Mouse (Mus musculus): ENCODE measurements around the gene Gal3st2c. TPM values are rescaled to one million over a fixed set of nuclear protein-coding genes. Genes with fewer than 3 reads are reported as not detected.
"Not testable (repeated sequence)": the region's sequence is repeated elsewhere in the genome, so short reads cannot be mapped to it uniquely, and the experiment has no call there.

The Gal3st2c gene
- polyA plus RNA-seq (2011; ENCODE audit: insufficient read depth, insufficient read length, low read depth, missing spikeins) = 0.09 and 0.12 TPM in 2 replicates

GRCm38 (mm10) chr1:93990209-93990608 is at the start of gene Gal3st2c:
TSS of gene Gal3st2c (plus strand) at chr1:93990509.
- H3K27me3 ChIP-seq (ENCODE audit: control insufficient read depth, insufficient read depth, low read length, poor library complexity, severe bottlenecking); H3K27ac ChIP-seq (ENCODE audit: insufficient read depth, low read length); H3K4me3 ChIP-seq (ENCODE audit: low read depth, low read length); H3K36me3 ChIP-seq (ENCODE audit: control insufficient read depth, insufficient read depth, low read length, poor library complexity, severe bottlenecking); H3K4me1 ChIP-seq (ENCODE audit: control insufficient read depth, insufficient read depth, low read length); H3K9me3 ChIP-seq (replicated peaks; ENCODE audit: control insufficient read depth, insufficient read depth, low read length, poor library complexity, severe bottlenecking); H3K9ac ChIP-seq (ENCODE audit: low read depth, poor library complexity, severe bottlenecking): not testable (repeated sequence)

- H3K27ac ChIP-seq (ENCODE audit: insufficient read depth, low read length); H3K36me3 ChIP-seq (ENCODE audit: control insufficient read depth, insufficient read depth, low read length, poor library complexity, severe bottlenecking); H3K9ac ChIP-seq (ENCODE audit: low read depth, poor library complexity, severe bottlenecking); H3K4me3 ChIP-seq (ENCODE audit: low read depth, low read length); H3K27me3 ChIP-seq (ENCODE audit: control insufficient read depth, insufficient read depth, low read length, poor library complexity, severe bottlenecking); H3K9me3 ChIP-seq (replicated peaks; ENCODE audit: control insufficient read depth, insufficient read depth, low read length, poor library complexity, severe bottlenecking); H3K4me1 ChIP-seq (ENCODE audit: control insufficient read depth, insufficient read depth, low read length): not testable (repeated sequence)
Measured at GRCm38 (mm10) chr1:93949087-93949486, 41.2 kb upstream of the Gal3st2c start.

- H3K27ac ChIP-seq (ENCODE audit: insufficient read depth, low read length); H3K4me3 ChIP-seq (ENCODE audit: low read depth, low read length); H3K9ac ChIP-seq (ENCODE audit: low read depth, poor library complexity, severe bottlenecking); H3K9me3 ChIP-seq (replicated peaks; ENCODE audit: control insufficient read depth, insufficient read depth, low read length, poor library complexity, severe bottlenecking); H3K36me3 ChIP-seq (ENCODE audit: control insufficient read depth, insufficient read depth, low read length, poor library complexity, severe bottlenecking); H3K27me3 ChIP-seq (ENCODE audit: control insufficient read depth, insufficient read depth, low read length, poor library complexity, severe bottlenecking); H3K4me1 ChIP-seq (ENCODE audit: control insufficient read depth, insufficient read depth, low read length): not testable (repeated sequence)
Measured at GRCm38 (mm10) chr1:93966489-93966888, 23.8 kb upstream of the Gal3st2c start.

- not testable (repeated sequence) for H3K9me3 ChIP-seq (replicated peaks; ENCODE audit: control insufficient read depth, insufficient read depth, low read length, poor library complexity, severe bottlenecking); H3K4me3 ChIP-seq (ENCODE audit: low read depth, low read length); H3K27ac ChIP-seq (ENCODE audit: insufficient read depth, low read length); H3K27me3 ChIP-seq (ENCODE audit: control insufficient read depth, insufficient read depth, low read length, poor library complexity, severe bottlenecking); H3K36me3 ChIP-seq (ENCODE audit: control insufficient read depth, insufficient read depth, low read length, poor library complexity, severe bottlenecking); H3K9ac ChIP-seq (ENCODE audit: low read depth, poor library complexity, severe bottlenecking); H3K4me1 ChIP-seq (ENCODE audit: control insufficient read depth, insufficient read depth, low read length)
Measured at GRCm38 (mm10) chr1:93970380-93970779, 19.9 kb upstream of the Gal3st2c start.

- H3K27me3 ChIP-seq (ENCODE audit: control insufficient read depth, insufficient read depth, low read length, poor library complexity, severe bottlenecking); H3K36me3 ChIP-seq (ENCODE audit: control insufficient read depth, insufficient read depth, low read length, poor library complexity, severe bottlenecking); H3K9me3 ChIP-seq (replicated peaks; ENCODE audit: control insufficient read depth, insufficient read depth, low read length, poor library complexity, severe bottlenecking); H3K27ac ChIP-seq (ENCODE audit: insufficient read depth, low read length); H3K9ac ChIP-seq (ENCODE audit: low read depth, poor library complexity, severe bottlenecking); H3K4me1 ChIP-seq (ENCODE audit: control insufficient read depth, insufficient read depth, low read length); H3K4me3 ChIP-seq (ENCODE audit: low read depth, low read length): not testable (repeated sequence)
Measured at GRCm38 (mm10) chr1:93970797-93971196, 19.5 kb upstream of the Gal3st2c start.

- not testable (repeated sequence) for H3K9ac ChIP-seq (ENCODE audit: low read depth, poor library complexity, severe bottlenecking)
Measured at GRCm38 (mm10) chr1:93975764-93976163, 14.5 kb upstream of the Gal3st2c start.

GRCm38 (mm10) chr1:93978287-93978686 is 12.0 kb upstream of the Gal3st2c start:
- not testable (repeated sequence) for H3K9me3 ChIP-seq (replicated peaks; ENCODE audit: control insufficient read depth, insufficient read depth, low read length, poor library complexity, severe bottlenecking); H3K27me3 ChIP-seq (ENCODE audit: control insufficient read depth, insufficient read depth, low read length, poor library complexity, severe bottlenecking); H3K36me3 ChIP-seq (ENCODE audit: control insufficient read depth, insufficient read depth, low read length, poor library complexity, severe bottlenecking); H3K4me3 ChIP-seq (ENCODE audit: low read depth, low read length); H3K9ac ChIP-seq (ENCODE audit: low read depth, poor library complexity, severe bottlenecking); H3K27ac ChIP-seq (ENCODE audit: insufficient read depth, low read length); H3K4me1 ChIP-seq (ENCODE audit: control insufficient read depth, insufficient read depth, low read length)

More at GRCm38 (mm10) chr1:93975764-93976163, 14.5 kb upstream of the Gal3st2c start:
- H3K4me1 ChIP-seq (ENCODE audit: control insufficient read depth, insufficient read depth, low read length); H3K27ac ChIP-seq (ENCODE audit: insufficient read depth, low read length); H3K4me3 ChIP-seq (ENCODE audit: low read depth, low read length); H3K9me3 ChIP-seq (replicated peaks; ENCODE audit: control insufficient read depth, insufficient read depth, low read length, poor library complexity, severe bottlenecking); H3K27me3 ChIP-seq (ENCODE audit: control insufficient read depth, insufficient read depth, low read length, poor library complexity, severe bottlenecking); H3K36me3 ChIP-seq (ENCODE audit: control insufficient read depth, insufficient read depth, low read length, poor library complexity, severe bottlenecking): not testable (repeated sequence)

- not testable (repeated sequence) for H3K27me3 ChIP-seq (ENCODE audit: control insufficient read depth, insufficient read depth, low read length, poor library complexity, severe bottlenecking); H3K9me3 ChIP-seq (replicated peaks; ENCODE audit: control insufficient read depth, insufficient read depth, low read length, poor library complexity, severe bottlenecking); H3K9ac ChIP-seq (ENCODE audit: low read depth, poor library complexity, severe bottlenecking); H3K36me3 ChIP-seq (ENCODE audit: control insufficient read depth, insufficient read depth, low read length, poor library complexity, severe bottlenecking); H3K4me3 ChIP-seq (ENCODE audit: low read depth, low read length); H3K27ac ChIP-seq (ENCODE audit: insufficient read depth, low read length); H3K4me1 ChIP-seq (ENCODE audit: control insufficient read depth, insufficient read depth, low read length)
Measured at GRCm38 (mm10) chr1:93980932-93981331, 9.4 kb upstream of the Gal3st2c start.

Data from ES-Bruce4 (cell line).